Mouse (Mus musculus): ENCODE data around the gene Gm13889. TPM values are rescaled to one million over a fixed set of nuclear protein-coding genes. Genes with fewer than 3 reads are reported as not detected.

Gene Gm13889
- polyA plus RNA-seq, 1 experiment from 2014 or later = 5.2 TPM

- 79% methylated on average over 10 of the region's 10 CpGs for WGBS (ENCODE audit: insufficient replicate concordance)
- no peaks in the 10 kb centered on the region for H3K4me1 ChIP-seq (ENCODE audit: insufficient read depth)
- no peak overlapping the region for H3K4me2 ChIP-seq (ENCODE audit: low read depth, low read length)
- no peaks in the 10 kb centered on the region for H3K27me3 ChIP-seq (ENCODE audit: insufficient read depth, low read length)
- no peak overlapping the region for H3K9ac ChIP-seq (replicated peaks)
- H3K4me3 ChIP-seq (ENCODE audit: low read depth, low read length) = no peak overlapping the region
- H3K27ac ChIP-seq (ENCODE audit: low read depth) = no peak overlapping the region
- H3K9me3 ChIP-seq (ENCODE audit: low read length) = no peaks in the 10 kb centered on the region
- ATAC-seq (no peak), DNase-seq (no peak)
- TF ChIP-seq EP300 (IDR thresholded peaks at IDR 0.05; ENCODE audit: low read depth) = no peak
- no peaks in the 10 kb centered on the region for H3K36me3 ChIP-seq (replicated peaks; ENCODE audit: insufficient read depth, low read length)
These were observed 45.1 kb downstream of the Gm13889 start for GRCm38 (mm10) chr2:93911942-93912341.

DNA sequence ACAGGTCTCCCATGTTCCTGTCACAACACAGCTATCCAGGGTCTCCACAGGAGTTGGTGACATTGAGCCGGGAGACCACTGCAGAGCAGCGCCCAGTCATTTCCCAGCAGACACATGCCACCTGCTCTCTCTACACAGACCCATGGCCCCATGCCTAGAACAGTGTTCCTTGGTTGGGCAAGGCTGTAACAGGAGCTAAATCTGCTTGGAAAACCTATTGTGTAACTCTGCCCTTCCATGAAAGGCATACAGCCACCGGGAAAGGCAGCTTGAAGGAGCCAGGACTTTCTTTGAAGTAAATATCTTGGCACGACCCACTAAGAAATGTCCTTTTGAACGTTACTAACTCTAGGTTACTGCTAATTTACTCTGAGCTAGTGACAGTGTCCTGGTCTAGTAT, 47.3 kb downstream of the Gm13889 start:
- Histone ChIP-seq H3K9me3 (ENCODE audit: low read length) (no peaks in the 10 kb centered on the region), H3K27me3 (ENCODE audit: insufficient read depth, low read length) (no peaks in the 10 kb centered on the region), H3K4me1 (ENCODE audit: insufficient read depth) (no peaks in the 10 kb centered on the region), H3K36me3 (replicated peaks; ENCODE audit: insufficient read depth, low read length) (no peaks in the 10 kb centered on the region), H3K4me3 (ENCODE audit: low read depth, low read length) (no peak overlapping the region), H3K27ac (ENCODE audit: low read depth) (no peak overlapping the region), H3K4me2 (ENCODE audit: low read depth, low read length) (no peak overlapping the region), H3K9ac (replicated peaks) (no peak overlapping the region)
- 79% methylated on average over 5 of the region's 5 CpGs for WGBS (ENCODE audit: insufficient replicate concordance)
- ATAC-seq (no peak), DNase-seq (no peak)
- TF ChIP-seq CTCF (IDR thresholded peaks at IDR 0.05; ENCODE audit: low read depth) (no peak), EP300 (IDR thresholded peaks at IDR 0.05; ENCODE audit: low read depth) (no peak)

DNA sequence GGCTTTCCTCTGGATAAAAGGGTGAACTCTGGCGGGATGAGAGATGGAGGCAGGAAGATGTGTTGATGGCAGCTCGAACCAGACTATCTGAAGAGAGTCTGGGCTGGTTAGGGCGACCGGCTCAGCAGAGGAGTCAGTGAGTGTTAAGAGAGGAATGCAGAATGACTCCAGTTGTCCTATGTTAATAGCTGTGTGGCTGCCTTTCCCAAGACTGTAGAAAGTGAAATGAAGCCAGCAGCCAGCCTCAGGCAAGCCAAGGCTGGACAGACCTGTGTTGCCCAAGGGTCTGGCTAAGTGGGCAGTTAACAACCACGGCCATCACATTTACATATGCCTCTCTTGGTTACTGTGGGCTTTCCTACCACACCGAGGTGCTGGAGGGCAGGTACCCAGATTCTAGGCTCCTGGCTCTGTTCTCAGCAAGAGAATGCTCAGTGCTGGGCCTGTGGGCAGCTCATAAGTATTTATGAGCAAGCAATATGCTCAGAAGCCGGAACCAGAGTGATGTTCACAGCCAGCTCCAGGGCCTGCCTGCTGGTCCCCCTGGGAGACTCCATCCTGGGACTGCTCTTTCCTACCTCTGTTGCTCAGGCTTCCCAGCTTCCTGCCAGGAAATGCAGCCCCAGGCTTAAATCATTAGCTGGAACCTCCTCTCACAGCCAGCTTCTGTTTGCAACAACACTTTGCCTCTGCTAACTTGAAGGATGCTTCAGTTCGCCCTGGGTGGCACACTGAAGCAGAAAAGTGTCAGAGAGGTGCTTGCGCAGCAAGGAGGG, 49.3 kb downstream of the Gm13889 start:
- H3K9ac ChIP-seq (replicated peaks) = no peak overlapping the region
- DNase-seq (no peak), ATAC-seq (no peak)
- H3K4me1 ChIP-seq (ENCODE audit: insufficient read depth) = no peaks in the 10 kb centered on the region
- TF ChIP-seq CTCF (IDR thresholded peaks at IDR 0.05; ENCODE audit: low read depth) = no peak
- no peak for TF ChIP-seq EP300 (IDR thresholded peaks at IDR 0.05; ENCODE audit: low read depth)
- H3K27ac ChIP-seq (ENCODE audit: low read depth) = no peak overlapping the region
- H3K36me3 ChIP-seq (replicated peaks; ENCODE audit: insufficient read depth, low read length) = no peaks in the 10 kb centered on the region
- WGBS (ENCODE audit: insufficient replicate concordance) = 61% methylated on average over 9 of the region's 9 CpGs
- H3K4me3 ChIP-seq (ENCODE audit: low read depth, low read length) = no peak overlapping the region
- H3K4me2 ChIP-seq (ENCODE audit: low read depth, low read length) = no peak overlapping the region
- H3K9me3 ChIP-seq (ENCODE audit: low read length) = no peaks in the 10 kb centered on the region
- H3K27me3 ChIP-seq (ENCODE audit: insufficient read depth, low read length) = no peaks in the 10 kb centered on the region

- no peak overlapping the region for H3K4me3 ChIP-seq (ENCODE audit: low read depth, low read length)
- DNase-seq = no peak
These were observed 50.7 kb downstream of the Gm13889 start for GRCm38 (mm10) chr2:93906316-93906715.

More at GRCm38 (mm10) chr2:93906316-93906715, 50.7 kb downstream of the Gm13889 start:
- WGBS (ENCODE audit: insufficient replicate concordance) = 36% methylated on average over 4 of the region's 4 CpGs
- ATAC-seq = no peak
- H3K9me3 ChIP-seq (ENCODE audit: low read length) = no peaks in the 10 kb centered on the region
- no peak overlapping the region for H3K27ac ChIP-seq (ENCODE audit: low read depth)
- TF ChIP-seq CTCF (IDR thresholded peaks at IDR 0.05; ENCODE audit: low read depth) (no peak), EP300 (IDR thresholded peaks at IDR 0.05; ENCODE audit: low read depth) (no peak)
- no peak overlapping the region for H3K9ac ChIP-seq (replicated peaks)
- H3K27me3 ChIP-seq (ENCODE audit: insufficient read depth, low read length) = no peaks in the 10 kb centered on the region
- H3K36me3 ChIP-seq (replicated peaks; ENCODE audit: insufficient read depth, low read length) = no peaks in the 10 kb centered on the region
- no peak overlapping the region for H3K4me2 ChIP-seq (ENCODE audit: low read depth, low read length)
- H3K4me1 ChIP-seq (ENCODE audit: insufficient read depth) = no peaks in the 10 kb centered on the region

Other genes with a start within 250 kb of the Gm13889 start
- gene Ext2, start 134.6 kb downstream of the Gm13889 start, polyA plus RNA-seq (2015; fragmentation: Nextera tagmentation; extraction: Ambion mirVana) = 22.6 TPM in 2 replicates
- gene Accs, start 107.3 kb downstream of the Gm13889 start, polyA plus RNA-seq (2015; fragmentation: Nextera tagmentation; extraction: Ambion mirVana) = 1.3 and 1.6 TPM in 2 replicates
- 0.13 TPM in 1 of 2 replicates, not detected in the other for gene Accsl, start 88.0 kb downstream of the Gm13889 start, polyA plus RNA-seq (2015; fragmentation: Nextera tagmentation; extraction: Ambion mirVana)
- gene Gm27027, start 39.2 kb upstream of the Gm13889 start, polyA plus RNA-seq (2015; fragmentation: Nextera tagmentation; extraction: Ambion mirVana) = not detected in 2 replicates
- gene Alkbh3, start 53.6 kb upstream of the Gm13889 start, polyA plus RNA-seq (2015; fragmentation: Nextera tagmentation; extraction: Ambion mirVana) = 24.8 and 28.9 TPM in 2 replicates
- gene Hsd17b12, start 200.8 kb upstream of the Gm13889 start, polyA plus RNA-seq (2015; fragmentation: Nextera tagmentation; extraction: Ambion mirVana) = 61.8 and 70.1 TPM in 2 replicates

All from liver, postnatal 0 days (tissue).